Mouse (Mus musculus) kidney, embryonic 14.5 days (tissue): ENCODE data around the gene Dicer1. TPM values are rescaled to one million over a fixed set of nuclear protein-coding genes. Genes with fewer than 3 reads are reported as not detected.
A peak's percentile ranks its signal among the peaks of the same experiment; 100 is the strongest.

Source experiments
- ATAC-seq: fragments of 200-750 bp; cut with Nextera tagmentation; 2 replicates; pipeline ENCODE4 v1.8.0; 2017; ENCODE audit warnings: moderate number of reproducible peaks, mild to moderate bottlenecking, moderate TSS enrichment, moderate library complexity; ENCODE audit not compliant: low FRiP score, low TSS enrichment
- H3K27ac ChIP-seq: fragments of 300-500 bp; sonication (generic); 2 replicates; pipeline ENCODE4 v1.5.1; 2014; ENCODE audit warnings: low read depth, mild to moderate bottlenecking, low read length, moderate library complexity, mixed read lengths
- H3K27me3 ChIP-seq: fragments of 300-500 bp; sonication (generic); 2 replicates; pipeline ENCODE4 v1.6.1; 2014; ENCODE audit warnings: mild to moderate bottlenecking, low read length; ENCODE audit not compliant: control insufficient read depth, insufficient read depth
- H3K36me3 ChIP-seq: fragments of 300-500 bp; sonication (generic); 2 replicates; pipeline ENCODE4 v1.6.1; 2014; ENCODE audit warnings: low read length, mixed read lengths; ENCODE audit not compliant: control insufficient read depth, insufficient read depth
- H3K4me1 ChIP-seq: fragments of 300-500 bp; sonication (generic); 2 replicates; pipeline ENCODE4 v1.6.1; 2014; ENCODE audit warnings: low read length, mixed read lengths; ENCODE audit not compliant: control insufficient read depth, insufficient read depth
- H3K4me2 ChIP-seq: fragments of 300-500 bp; sonication (generic); replicated peaks from 2 replicates; pipeline ENCODE4 v1.6.1; 2014; ENCODE audit warnings: low read depth, mild to moderate bottlenecking, low read length
- H3K4me3 ChIP-seq: fragments of 300-500 bp; sonication (generic); 2 replicates; pipeline ENCODE4 v1.5.1; 2014; ENCODE audit warnings: mild to moderate bottlenecking, low read length
- H3K9ac ChIP-seq: fragments of 300-500 bp; sonication (generic); 2 replicates; pipeline ENCODE4 v1.6.1; 2014; ENCODE audit warnings: low read depth, mild to moderate bottlenecking, low read length, moderate library complexity
- H3K9me3 ChIP-seq: fragments of 300-500 bp; sonication (generic); 2 replicates; pipeline ENCODE4 v1.6.1; 2016; ENCODE audit warnings: low read length; ENCODE audit not compliant: control insufficient read depth
- WGBS: fragments of 180-500 bp; shearing (Covaris S2); extraction: QIAGEN DNeasy Blood & Tissue Kit; methylation state at CpG from one replicate; pipeline ENCODE4 v1.1.7; 2014; 5-methylcytosine and 5-hydroxymethylcytosine counted together
- polyA plus RNA-seq: library from polyadenylated mRNA; unstranded; fragments of >200 nt; fragmentation: Nextera tagmentation; extraction: Ambion mirVana; gene quantifications from 2 replicates; pipeline ENCODE4 v1.2.1, GENCODE M21; 2014

The Dicer1 gene
- polyA plus RNA-seq, 1 experiment from 2014 or later: 27.5 TPM

- no peak for ATAC-seq
- 84% methylated on average over 2 of the region's 2 CpGs for WGBS
- no peak overlapping the region for H3K4me3 ChIP-seq
- H3K27me3 ChIP-seq: no peaks in the 10 kb centered on the region
- no peaks in the 10 kb centered on the region for H3K36me3 ChIP-seq
- H3K9ac ChIP-seq: no peak overlapping the region
- no peak overlapping the region for H3K4me2 ChIP-seq
- H3K27ac ChIP-seq: no peak overlapping the region
- no peaks in the 10 kb centered on the region for H3K9me3 ChIP-seq
- H3K4me1 ChIP-seq: peaks cover 25% of the 10 kb centered on the region
These were observed 2.8 kb downstream of the Dicer1 start for GRCm38 (mm10) chr12:104748946-104749345.

- Histone ChIP-seq H3K36me3 (no peaks in the 10 kb centered on the region), H3K27me3 (no peaks in the 10 kb centered on the region), H3K4me2 (no peak overlapping the region), H3K9me3 (no peaks in the 10 kb centered on the region), H3K9ac (no peak overlapping the region), H3K27ac (no peak overlapping the region), H3K4me3 (no peak overlapping the region), H3K4me1 (peaks cover 22% of the 10 kb centered on the region)
- 87% methylated on average over 5 of the region's 5 CpGs for WGBS
- ATAC-seq: no peak
These were observed 4.5 kb downstream of the Dicer1 start for GRCm38 (mm10) chr12:104747252-104747651.

DNA sequence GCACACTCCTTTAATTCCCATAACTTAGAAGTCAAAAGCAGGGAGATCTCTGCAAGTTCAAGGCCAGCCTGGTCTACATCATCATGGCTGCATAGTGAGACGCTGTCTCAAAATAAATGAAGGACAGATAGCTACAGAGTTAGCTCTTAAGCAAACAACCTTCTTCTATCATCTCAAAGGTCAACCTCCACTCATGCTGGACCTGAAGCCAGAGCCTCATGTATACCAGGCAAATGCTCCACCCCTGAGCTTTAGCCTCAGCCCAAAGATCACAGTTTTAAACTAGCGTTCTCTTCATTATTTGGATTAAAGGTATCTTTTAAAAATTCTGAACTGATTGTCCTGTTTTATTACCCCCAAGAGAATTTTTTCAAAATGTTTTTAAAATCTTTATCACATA lies 5.2 kb downstream of the Dicer1 start:
- Histone ChIP-seq H3K4me1 (peaks cover 23% of the 10 kb centered on the region), H3K9me3 (no peaks in the 10 kb centered on the region), H3K27me3 (no peaks in the 10 kb centered on the region), H3K36me3 (no peaks in the 10 kb centered on the region), H3K4me3 (no peak overlapping the region), H3K4me2 (no peak overlapping the region), H3K27ac (no peak overlapping the region), H3K9ac (no peak overlapping the region)
- ATAC-seq: no peak
- WGBS: 90% methylated on average over 2 of the region's 2 CpGs

DNA sequence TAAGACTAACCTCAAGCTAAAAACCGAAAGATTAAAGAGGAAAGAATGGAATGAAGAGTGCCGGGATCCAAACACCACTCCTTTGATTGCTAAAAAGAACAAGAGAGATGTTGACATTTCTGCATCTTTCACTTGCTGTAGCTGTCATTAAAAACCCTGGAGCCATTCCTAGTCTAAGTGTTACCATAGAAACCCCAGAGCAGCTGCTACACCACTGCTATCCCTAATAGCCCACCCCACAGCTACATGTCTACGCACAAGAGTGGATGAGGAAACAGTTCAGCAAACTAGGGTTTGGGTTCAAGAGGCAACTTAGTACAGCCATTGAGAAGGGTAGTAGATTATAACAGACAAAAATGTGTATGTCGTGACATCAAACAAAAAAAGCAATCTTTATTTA lies 8.1 kb downstream of the Dicer1 start:
- Histone ChIP-seq H3K9ac (no peak overlapping the region), H3K27ac (no peak overlapping the region), H3K4me3 (no peak overlapping the region), H3K4me2 (no peak overlapping the region), H3K4me1 (peaks cover 15% of the 10 kb centered on the region; the same call in 1 of the 2 replicates), H3K36me3 (no peaks in the 10 kb centered on the region), H3K9me3 (no peaks in the 10 kb centered on the region), H3K27me3 (no peaks in the 10 kb centered on the region)
- WGBS: 89% methylated on average over 4 of the region's 4 CpGs
- ATAC-seq: no peak

DNA sequence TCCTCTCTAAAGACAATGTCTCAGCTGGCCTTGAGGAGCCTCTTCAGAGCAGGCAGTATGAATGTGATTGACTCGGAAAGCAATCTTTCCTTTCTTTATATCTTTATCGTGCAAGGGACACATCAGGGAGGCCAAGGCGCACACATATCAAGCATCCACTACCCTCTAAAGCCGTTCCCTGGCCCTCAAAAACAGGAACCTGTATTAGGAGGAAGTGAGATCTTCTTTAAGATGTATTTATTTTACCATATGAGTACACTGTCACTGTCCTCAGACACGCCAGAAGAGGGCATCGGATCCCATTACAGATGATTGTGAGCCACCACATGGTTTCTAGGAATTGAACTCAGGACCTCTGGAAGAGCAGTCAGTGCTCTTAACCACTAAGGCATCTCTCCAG lies 9.5 kb downstream of the Dicer1 start:
- ATAC-seq: no peak

DNA sequence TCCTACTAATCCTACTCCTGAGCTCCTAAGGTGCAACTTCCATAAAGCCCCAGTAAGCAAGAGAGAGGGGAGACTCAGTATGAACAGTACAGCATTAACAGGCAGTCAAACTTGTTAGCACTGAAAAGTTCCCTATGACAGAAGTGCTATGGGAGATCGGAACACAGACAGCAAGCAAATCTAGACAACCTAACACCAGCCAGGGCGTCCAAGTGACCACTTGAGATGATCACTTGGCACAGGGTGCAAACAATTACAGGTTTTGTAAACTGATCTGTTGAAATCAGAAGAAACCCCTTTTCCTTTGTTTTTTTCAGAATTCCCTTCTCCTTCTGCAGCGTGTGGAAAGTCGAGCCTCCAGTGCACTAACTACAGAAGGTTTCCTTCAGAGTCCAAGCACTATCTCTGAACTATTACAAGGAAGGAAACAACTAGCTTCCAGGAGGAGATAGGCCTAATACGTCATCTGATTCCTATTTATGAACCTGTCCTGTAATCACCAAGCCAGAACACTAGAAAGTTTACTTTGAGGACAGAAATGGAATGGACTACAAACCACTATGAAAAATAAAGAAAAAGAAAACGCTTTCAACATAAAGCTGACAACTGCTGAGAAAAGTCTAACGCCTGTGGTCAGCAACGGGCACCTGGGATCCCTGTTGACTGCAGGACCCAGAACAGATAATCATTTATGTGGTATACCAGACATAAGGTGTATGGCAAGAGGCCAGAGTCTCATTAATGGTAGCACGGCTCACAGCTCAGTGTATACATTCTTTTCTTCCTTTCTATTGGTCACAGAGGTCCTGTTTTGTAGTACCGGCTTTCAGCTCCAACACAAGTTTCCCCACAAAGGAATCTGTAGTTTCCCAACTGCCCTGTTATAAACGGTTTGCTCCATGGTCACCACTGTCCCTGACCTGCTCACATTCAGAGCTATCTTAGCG lies 10.6 kb downstream of the Dicer1 start:
- H3K4me3 ChIP-seq: no peak overlapping the region
- no peak overlapping the region for H3K27ac ChIP-seq
- 60% methylated on average over 12 of the region's 12 CpGs for WGBS
- no peak for ATAC-seq
- H3K4me2 ChIP-seq: no peak overlapping the region
- H3K27me3 ChIP-seq: no peaks in the 10 kb centered on the region
- H3K4me1 ChIP-seq: peaks cover 15% of the 10 kb centered on the region; the same call in 1 of the 2 replicates
- no peak overlapping the region for H3K9ac ChIP-seq
- peaks cover 6% of the 10 kb centered on the region; the same call in 1 of the 2 replicates for H3K36me3 ChIP-seq
- no peaks in the 10 kb centered on the region for H3K9me3 ChIP-seq

More for the DNA sequence above, 9.5 kb downstream of the Dicer1 start:
- H3K4me1 ChIP-seq: peaks cover 15% of the 10 kb centered on the region; the same call in 1 of the 2 replicates
- WGBS: 86% methylated on average over 6 of the region's 6 CpGs
- H3K36me3 ChIP-seq: peaks cover 5% of the 10 kb centered on the region; the same call in 1 of the 2 replicates
- no peak overlapping the region for H3K4me2 ChIP-seq
- no peak overlapping the region for H3K4me3 ChIP-seq
- H3K27ac ChIP-seq: no peak overlapping the region
- no peak overlapping the region for H3K9ac ChIP-seq
- H3K27me3 ChIP-seq: no peaks in the 10 kb centered on the region
- H3K9me3 ChIP-seq: no peaks in the 10 kb centered on the region

- H3K27ac ChIP-seq: no peak overlapping the region
- no peak overlapping the region for H3K4me2 ChIP-seq
- ATAC-seq: peak; percentile 44; the same call in 1 of the 2 replicates
- H3K4me1 ChIP-seq: peaks cover 15% of the 10 kb centered on the region; the same call in 1 of the 2 replicates
- 39% methylated on average over 3 of the region's 3 CpGs for WGBS
- H3K27me3 ChIP-seq: no peaks in the 10 kb centered on the region
- no peak overlapping the region for H3K4me3 ChIP-seq
- H3K36me3 ChIP-seq: peaks cover 16% of the 10 kb centered on the region; the same call in 1 of the 2 replicates
- H3K9ac ChIP-seq: no peak overlapping the region
- H3K9me3 ChIP-seq: no peaks in the 10 kb centered on the region
These were observed 12.8 kb downstream of the Dicer1 start for GRCm38 (mm10) chr12:104738931-104739330.

GRCm38 (mm10) chr12:104738446-104738845 lies 13.3 kb downstream of the Dicer1 start:
- Histone ChIP-seq H3K27me3 (no peaks in the 10 kb centered on the region), H3K9me3 (no peaks in the 10 kb centered on the region), H3K4me1 (peaks cover 15% of the 10 kb centered on the region; the same call in 1 of the 2 replicates), H3K27ac (no peak overlapping the region), H3K9ac (no peak overlapping the region), H3K4me3 (no peak overlapping the region), H3K36me3 (peaks cover 20% of the 10 kb centered on the region; the same call in 1 of the 2 replicates), H3K4me2 (no peak overlapping the region)
- ATAC-seq: peak; percentile 64; the same call in 1 of the 2 replicates
- 20% methylated on average over 9 of the region's 9 CpGs for WGBS

GRCm38 (mm10) chr12:104737666-104738065 lies 14.1 kb downstream of the Dicer1 start:
- Histone ChIP-seq H3K27me3 (no peaks in the 10 kb centered on the region), H3K9ac (no peak overlapping the region), H3K36me3 (peaks cover 28% of the 10 kb centered on the region; the same call in 1 of the 2 replicates), H3K4me2 (no peak overlapping the region), H3K4me3 (no peak overlapping the region), H3K4me1 (peaks cover 15% of the 10 kb centered on the region; the same call in 1 of the 2 replicates), H3K27ac (no peak overlapping the region), H3K9me3 (no peaks in the 10 kb centered on the region)
- no peak for ATAC-seq
- 80% methylated on average over 10 of the region's 10 CpGs for WGBS
